Mouse (Mus musculus): ENCODE data around the gene C1ql1. TPM values are rescaled to one million over a fixed set of nuclear protein-coding genes. Genes with fewer than 3 reads are reported as not detected.

The C1ql1 gene
- polyA plus RNA-seq, 1 experiment from 2014 or later: 0.47 TPM

GRCm38 (mm10) chr11:102898408-102898807, 48.1 kb downstream of the C1ql1 start:
- H3K9me3 ChIP-seq (replicated peaks): no peaks in the 10 kb centered on the region
- peaks cover 5% of the 10 kb centered on the region for H3K4me1 ChIP-seq (replicated peaks)
- ATAC-seq (replicated peaks; ENCODE audit: insufficient number of reproducible peaks, insufficient read depth, low FRiP score, low read depth): no peak
- no peaks in the 10 kb centered on the region for H3K36me3 ChIP-seq
- peaks cover 60% of the 10 kb centered on the region for H3K27me3 ChIP-seq
- H3K9ac ChIP-seq: no peak overlapping the region
- no peak overlapping the region for H3K4me3 ChIP-seq
- WGBS: 78% methylated on average over 9 of the region's 9 CpGs
- no peak overlapping the region for H3K4me2 ChIP-seq
- H3K27ac ChIP-seq: no peak overlapping the region

DNA sequence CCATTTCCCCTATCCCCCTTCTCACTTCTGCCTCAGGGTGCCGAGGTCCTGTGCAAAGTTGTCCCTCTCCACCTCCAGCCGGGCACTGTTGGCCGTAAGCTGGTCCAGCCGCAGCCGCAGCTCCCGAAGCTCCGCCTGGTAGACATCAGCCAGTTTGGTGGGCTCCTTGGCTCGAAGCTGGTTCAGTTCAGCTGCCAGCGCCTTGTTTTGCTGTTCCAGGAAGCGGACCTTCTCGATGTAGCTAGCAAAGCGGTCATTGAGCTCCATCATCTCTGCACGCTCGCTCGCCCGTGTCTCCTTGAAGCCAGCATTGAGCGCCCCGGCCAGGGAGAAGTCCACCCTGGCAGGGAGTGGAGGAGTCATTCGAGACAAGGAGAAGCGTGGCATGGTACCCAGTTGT, 49.8 kb downstream of the C1ql1 start:
- H3K4me1 ChIP-seq (replicated peaks): peaks cover 13% of the 10 kb centered on the region
- no peak overlapping the region for H3K27ac ChIP-seq
- H3K9me3 ChIP-seq (replicated peaks): no peaks in the 10 kb centered on the region
- peaks cover 71% of the 10 kb centered on the region for H3K27me3 ChIP-seq
- no peaks in the 10 kb centered on the region for H3K36me3 ChIP-seq
- no peak for ATAC-seq (replicated peaks; ENCODE audit: insufficient number of reproducible peaks, insufficient read depth, low FRiP score, low read depth)
- no peak overlapping the region for H3K4me2 ChIP-seq
- WGBS: 69% methylated on average over 20 of the region's 20 CpGs
- no peak overlapping the region for H3K4me3 ChIP-seq
- no peak overlapping the region for H3K9ac ChIP-seq

- Histone ChIP-seq H3K9ac (no peak overlapping the region), H3K4me2 (no peak overlapping the region), H3K36me3 (no peaks in the 10 kb centered on the region), H3K4me3 (no peak overlapping the region), H3K27me3 (peaks cover 71% of the 10 kb centered on the region), H3K27ac (no peak overlapping the region), H3K9me3 (replicated peaks) (no peaks in the 10 kb centered on the region), H3K4me1 (replicated peaks) (peaks cover 13% of the 10 kb centered on the region)
- no peak for ATAC-seq (replicated peaks; ENCODE audit: insufficient number of reproducible peaks, insufficient read depth, low FRiP score, low read depth)
- 53% methylated on average over 9 of the region's 9 CpGs for WGBS
Observed at GRCm38 (mm10) chr11:102895779-102896178, 50.7 kb downstream of the C1ql1 start.

DNA sequence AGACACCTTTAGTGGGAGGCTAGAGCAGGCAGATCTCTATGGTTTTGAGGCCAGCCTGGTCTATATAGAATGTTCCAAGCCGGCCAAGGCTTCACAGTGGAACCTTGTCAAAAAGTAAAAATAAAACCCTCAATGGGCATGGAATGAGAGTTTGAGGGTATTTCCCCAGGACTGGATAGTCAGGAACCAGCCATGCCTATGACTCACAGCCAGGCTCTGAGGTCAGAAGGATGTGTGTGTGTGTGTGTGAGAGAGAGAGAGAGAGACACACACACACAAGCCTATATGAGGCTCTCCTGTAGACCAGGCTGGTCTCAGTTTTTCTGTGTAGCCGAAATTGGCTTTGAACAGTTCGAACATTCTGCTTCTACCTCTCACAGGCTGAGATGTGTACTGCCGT, 51.8 kb downstream of the C1ql1 start:
- no peaks in the 10 kb centered on the region for H3K36me3 ChIP-seq
- H3K9ac ChIP-seq: no peak overlapping the region
- no peaks in the 10 kb centered on the region for H3K9me3 ChIP-seq (replicated peaks)
- ATAC-seq (replicated peaks; ENCODE audit: insufficient number of reproducible peaks, insufficient read depth, low FRiP score, low read depth): no peak
- H3K27ac ChIP-seq: no peak overlapping the region
- peaks cover 11% of the 10 kb centered on the region for H3K4me1 ChIP-seq (replicated peaks)
- H3K27me3 ChIP-seq: peaks cover 66% of the 10 kb centered on the region
- H3K4me2 ChIP-seq: no peak overlapping the region
- no peak overlapping the region for H3K4me3 ChIP-seq
- WGBS: 91% methylated on average over 4 of the region's 4 CpGs

DNA sequence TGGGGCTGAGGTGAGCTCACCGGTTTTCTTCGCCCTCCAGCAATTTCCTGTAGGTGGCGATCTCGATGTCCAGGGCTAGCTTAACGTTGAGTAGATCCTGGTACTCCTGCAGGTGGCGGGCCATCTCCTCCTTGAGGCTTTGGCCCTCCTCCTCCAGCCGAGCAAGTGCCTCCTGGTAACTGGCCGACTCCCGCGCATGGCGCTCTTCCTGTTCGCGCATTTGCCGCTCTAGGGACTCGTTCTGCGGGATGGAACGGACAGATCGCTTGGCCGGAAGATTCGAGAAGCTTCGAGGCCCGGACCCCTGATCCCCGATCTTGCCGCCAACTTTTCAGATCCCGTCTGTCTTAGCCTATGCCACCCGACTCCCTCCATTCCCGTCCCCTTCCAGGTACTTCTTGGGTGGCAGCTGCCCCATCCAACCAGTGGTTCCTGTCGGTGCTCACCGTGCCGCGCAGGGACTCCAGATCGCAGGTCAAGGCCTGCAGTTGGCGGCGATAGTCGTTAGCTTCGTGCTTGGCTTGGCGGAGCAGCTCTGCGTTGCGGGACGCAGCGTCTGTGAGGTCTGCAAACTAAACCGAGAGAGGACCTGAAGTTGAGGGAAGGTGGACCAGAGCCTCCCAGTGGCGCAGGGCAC, 53.4 kb downstream of the C1ql1 start:
- no peaks in the 10 kb centered on the region for H3K36me3 ChIP-seq
- H3K4me3 ChIP-seq: peak overlapping the region; percentile 43
- 4% methylated on average over 43 of the region's 43 CpGs for WGBS
- peaks cover 11% of the 10 kb centered on the region for H3K4me1 ChIP-seq (replicated peaks)
- no peaks in the 10 kb centered on the region for H3K9me3 ChIP-seq (replicated peaks)
- no peak; the same call in 1 of the 2 replicates for ATAC-seq (replicated peaks; ENCODE audit: insufficient number of reproducible peaks, insufficient read depth, low FRiP score, low read depth)
- H3K27me3 ChIP-seq: peaks cover 64% of the 10 kb centered on the region
- H3K4me2 ChIP-seq: peak overlapping the region; percentile 77
- peak overlapping the region; percentile 44 for H3K9ac ChIP-seq
- no peak overlapping the region for H3K27ac ChIP-seq

DNA sequence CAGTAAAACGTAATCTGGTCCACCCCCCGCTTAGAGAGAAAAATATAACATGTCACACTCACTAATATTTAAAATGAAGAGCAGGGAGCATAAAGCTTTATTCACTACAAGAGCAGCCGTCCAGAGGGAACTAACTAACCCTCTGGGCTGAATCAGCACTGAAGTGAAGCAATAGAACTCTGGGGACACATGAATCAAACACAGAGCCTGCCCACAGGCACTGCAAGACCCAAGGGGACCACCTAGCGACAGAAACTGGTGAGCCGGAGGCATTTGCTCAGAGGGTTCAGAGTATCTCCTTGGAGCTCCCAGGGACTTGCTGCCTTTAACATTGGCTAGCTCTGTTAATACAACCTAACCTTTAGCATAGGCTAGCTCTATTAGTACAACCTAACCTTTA, 56.4 kb downstream of the C1ql1 start:
- H3K27me3 ChIP-seq: peaks cover 60% of the 10 kb centered on the region
- no peak overlapping the region for H3K27ac ChIP-seq
- no peak overlapping the region for H3K4me2 ChIP-seq
- no peak for ATAC-seq (replicated peaks; ENCODE audit: insufficient number of reproducible peaks, insufficient read depth, low FRiP score, low read depth)
- H3K4me1 ChIP-seq (replicated peaks): peaks cover 15% of the 10 kb centered on the region
- H3K4me3 ChIP-seq: no peak overlapping the region
- no peaks in the 10 kb centered on the region for H3K9me3 ChIP-seq (replicated peaks)
- H3K36me3 ChIP-seq: no peaks in the 10 kb centered on the region
- H3K9ac ChIP-seq: no peak overlapping the region
- 70% methylated on average over 5 of the region's 5 CpGs for WGBS

Other genes starting within 250 kb of the C1ql1 start
- 30.7 and 33.9 TPM in 2 replicates for gene Ccdc43, start 248.9 kb downstream of the C1ql1 start, polyA plus RNA-seq (2015; fragmentation: Nextera tagmentation; extraction: Ambion mirVana)
- gene Adam11, start 185.2 kb downstream of the C1ql1 start, polyA plus RNA-seq (2015; fragmentation: Nextera tagmentation; extraction: Ambion mirVana): 5.5 and 6.7 TPM in 2 replicates
- gene Gjc1, start 127.0 kb downstream of the C1ql1 start, polyA plus RNA-seq (2015; fragmentation: Nextera tagmentation; extraction: Ambion mirVana): 46.6 and 48.5 TPM in 2 replicates
- 3.3 and 4.3 TPM in 2 replicates for gene Higd1b, start 110.8 kb downstream of the C1ql1 start, polyA plus RNA-seq (2015; fragmentation: Nextera tagmentation; extraction: Ambion mirVana)
- 90.7 and 120 TPM in 2 replicates for gene Eftud2, start 65.7 kb downstream of the C1ql1 start, polyA plus RNA-seq (2015; fragmentation: Nextera tagmentation; extraction: Ambion mirVana)
- gene Ccdc103, start 65.5 kb downstream of the C1ql1 start, polyA plus RNA-seq (2015; fragmentation: Nextera tagmentation; extraction: Ambion mirVana): 0.55 and 0.84 TPM in 2 replicates
- not detected in 2 replicates for gene Fam187a, start 61.5 kb downstream of the C1ql1 start, polyA plus RNA-seq (2015; fragmentation: Nextera tagmentation; extraction: Ambion mirVana)
- 0.11 and 0.44 TPM in 2 replicates for gene Gfap, start 45.8 kb downstream of the C1ql1 start, polyA plus RNA-seq (2015; fragmentation: Nextera tagmentation; extraction: Ambion mirVana)
- gene Kif18b, start 21.6 kb downstream of the C1ql1 start, polyA plus RNA-seq (2015; fragmentation: Nextera tagmentation; extraction: Ambion mirVana): 5.2 and 7.9 TPM in 2 replicates
- gene Nmt1, start 81.5 kb upstream of the C1ql1 start, polyA plus RNA-seq (2015; fragmentation: Nextera tagmentation; extraction: Ambion mirVana): 39.1 and 47.8 TPM in 2 replicates
- 64.8 and 89.4 TPM in 2 replicates for gene Dcakd, start 81.6 kb upstream of the C1ql1 start, polyA plus RNA-seq (2015; fragmentation: Nextera tagmentation; extraction: Ambion mirVana)
- 11.0 and 11.8 TPM in 2 replicates for gene Plcd3, start 155.0 kb upstream of the C1ql1 start, polyA plus RNA-seq (2015; fragmentation: Nextera tagmentation; extraction: Ambion mirVana)
- 18.5 and 23.7 TPM in 2 replicates for gene Acbd4, start 155.0 kb upstream of the C1ql1 start, polyA plus RNA-seq (2015; fragmentation: Nextera tagmentation; extraction: Ambion mirVana)
- 2.6 and 3.0 TPM in 2 replicates for gene Hexim1, start 169.5 kb upstream of the C1ql1 start, polyA plus RNA-seq (2015; fragmentation: Nextera tagmentation; extraction: Ambion mirVana)
- gene Hexim2, start 185.7 kb upstream of the C1ql1 start, polyA plus RNA-seq (2015; fragmentation: Nextera tagmentation; extraction: Ambion mirVana): 5.5 and 6.4 TPM in 2 replicates
- 1.5 and 4.6 TPM in 2 replicates for gene Fmnl1, start 224.4 kb upstream of the C1ql1 start, polyA plus RNA-seq (2015; fragmentation: Nextera tagmentation; extraction: Ambion mirVana)

Data from heart, embryonic 15.5 days (tissue).